Mouse (Mus musculus) retina, postnatal 1 day (tissue): ENCODE data around the gene Cdk11b.

Source experiments
- DNase-seq: peaks from one replicate; pipeline ENCODE4 v3.0.0-alpha.2; 2012

The Cdk11b gene

DNA sequence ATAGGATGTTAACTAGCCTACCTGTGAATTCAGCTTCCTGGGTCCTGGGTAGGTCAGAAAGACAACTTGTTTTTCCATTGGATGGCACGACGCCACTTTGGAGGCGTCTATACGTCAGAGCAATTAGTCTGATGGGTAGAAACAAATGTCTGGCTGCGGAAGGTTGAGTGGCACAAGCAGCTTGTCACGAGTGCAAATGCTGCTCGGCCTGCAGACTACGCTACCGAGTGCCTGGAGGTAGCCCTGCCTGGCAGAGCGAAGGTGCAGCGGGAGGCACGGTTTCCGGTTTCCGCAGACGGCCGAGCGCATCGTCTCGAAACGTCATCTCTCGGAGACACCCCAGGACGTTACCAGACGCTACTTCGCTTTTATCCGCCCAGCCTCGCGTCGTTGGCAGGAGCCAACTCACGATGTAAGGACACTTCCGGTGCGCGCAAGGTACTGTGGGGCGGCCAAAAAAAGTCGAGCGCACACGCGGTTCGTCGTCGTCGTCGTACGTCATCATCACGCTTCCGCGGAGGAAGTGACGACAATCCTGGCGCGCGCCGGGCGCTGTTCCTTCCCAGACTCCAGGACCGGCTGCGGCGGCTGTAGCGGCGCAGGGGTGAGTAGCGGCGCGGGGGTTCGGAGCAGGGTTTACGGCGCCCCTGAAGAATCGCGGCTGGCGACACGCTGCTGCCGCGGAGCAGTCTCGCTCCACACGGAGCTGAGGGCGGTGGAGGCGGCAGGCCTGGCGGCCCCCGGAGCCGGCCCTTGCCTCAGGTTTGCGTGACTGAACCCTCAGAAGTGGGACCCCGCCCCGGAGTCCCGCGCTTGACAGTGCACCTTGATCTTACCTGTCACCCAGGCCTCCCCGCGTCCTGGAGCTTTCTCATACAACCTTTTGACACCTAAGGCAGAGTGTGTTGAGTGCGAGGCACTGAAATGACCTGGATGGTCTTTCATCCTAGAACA is at the start of gene Cdk11b:
TSS of gene Cdk11b (plus strand) at position 517 of the 954 bp plus-strand sequence.
- DNase-seq, result peak; percentile 99

DNA sequence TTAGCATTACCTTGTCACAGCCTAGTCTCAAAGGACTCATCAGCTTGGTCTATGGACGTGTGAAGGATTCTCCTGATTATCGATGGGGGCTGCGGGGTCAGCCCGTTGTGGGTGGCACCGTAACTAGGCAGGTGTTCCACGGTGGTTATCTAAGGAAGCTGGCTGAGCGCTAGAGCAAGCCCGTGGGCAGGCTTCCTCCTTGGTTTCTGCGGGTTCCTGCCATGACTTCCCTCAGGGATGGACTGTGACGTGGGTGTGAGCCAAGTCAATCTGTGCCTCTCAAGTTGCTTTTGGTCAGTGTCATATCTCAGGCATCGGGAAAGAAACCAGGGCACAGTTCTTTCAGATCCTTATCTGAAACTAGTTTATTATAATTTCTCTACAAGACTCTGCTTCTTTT is 49.7 kb upstream of the Cdk11b start:
- DNase-seq, result no peak

DNA sequence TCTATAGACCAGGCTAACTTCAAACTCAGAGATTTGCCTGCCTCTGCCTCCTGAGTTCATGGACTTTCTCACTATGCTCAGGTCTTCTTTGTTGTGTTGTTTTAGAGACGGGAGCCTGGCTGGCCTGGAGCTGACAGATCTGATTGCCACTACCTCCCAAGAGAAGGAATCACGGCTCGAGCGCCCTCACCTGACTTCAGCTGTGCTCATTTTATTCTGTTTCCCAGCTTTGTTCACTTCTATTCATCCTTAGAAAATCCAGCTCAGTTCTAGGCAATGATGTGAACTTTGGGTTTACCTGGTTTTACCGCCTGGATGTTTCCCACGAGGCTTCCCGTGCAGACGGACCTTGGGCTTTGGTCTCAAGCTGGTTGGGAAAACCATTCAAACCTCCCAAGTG is 49.1 kb upstream of the Cdk11b start:
- DNase-seq, result no peak

DNA sequence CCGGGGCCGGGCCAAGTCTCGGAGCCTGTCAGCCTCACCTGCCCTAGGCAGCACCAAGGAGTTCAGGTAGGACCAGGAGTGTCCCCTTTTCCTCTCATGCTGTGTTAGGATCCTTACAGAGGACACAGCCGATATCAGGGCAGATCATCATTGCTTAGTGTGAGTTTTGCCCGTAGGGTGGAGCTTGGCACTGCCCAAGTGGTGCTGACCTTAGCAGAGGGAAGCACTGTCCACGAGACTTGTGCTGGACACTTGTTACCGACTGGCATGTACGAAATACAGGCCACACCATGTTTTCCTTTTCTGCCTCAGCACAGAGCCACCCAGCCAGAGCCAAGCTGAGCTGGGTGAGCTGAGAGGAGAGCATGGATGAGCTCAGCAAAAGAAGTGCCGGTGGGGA is 47.5 kb upstream of the Cdk11b start:
- no peak for DNase-seq

DNA sequence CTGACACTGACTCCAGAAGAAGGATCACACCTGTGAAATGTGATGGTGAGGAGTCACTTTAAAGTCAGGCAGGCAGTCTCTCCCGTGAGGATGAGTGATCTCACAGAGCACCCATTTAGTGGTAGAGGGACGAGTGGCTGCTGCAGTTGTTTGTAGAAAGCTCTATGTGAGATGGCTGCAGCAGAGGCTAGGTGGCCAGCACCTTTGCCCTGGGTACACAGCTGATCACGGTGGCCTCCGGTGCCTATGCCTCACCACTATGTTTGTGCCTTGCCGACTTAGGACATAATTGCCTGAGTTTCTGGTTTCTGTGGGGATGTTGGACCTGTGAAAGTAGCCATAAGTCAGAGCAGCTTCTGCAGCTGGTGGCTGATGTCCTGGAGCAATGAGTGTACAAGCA is 46.9 kb upstream of the Cdk11b start:
- no peak for DNase-seq

DNA sequence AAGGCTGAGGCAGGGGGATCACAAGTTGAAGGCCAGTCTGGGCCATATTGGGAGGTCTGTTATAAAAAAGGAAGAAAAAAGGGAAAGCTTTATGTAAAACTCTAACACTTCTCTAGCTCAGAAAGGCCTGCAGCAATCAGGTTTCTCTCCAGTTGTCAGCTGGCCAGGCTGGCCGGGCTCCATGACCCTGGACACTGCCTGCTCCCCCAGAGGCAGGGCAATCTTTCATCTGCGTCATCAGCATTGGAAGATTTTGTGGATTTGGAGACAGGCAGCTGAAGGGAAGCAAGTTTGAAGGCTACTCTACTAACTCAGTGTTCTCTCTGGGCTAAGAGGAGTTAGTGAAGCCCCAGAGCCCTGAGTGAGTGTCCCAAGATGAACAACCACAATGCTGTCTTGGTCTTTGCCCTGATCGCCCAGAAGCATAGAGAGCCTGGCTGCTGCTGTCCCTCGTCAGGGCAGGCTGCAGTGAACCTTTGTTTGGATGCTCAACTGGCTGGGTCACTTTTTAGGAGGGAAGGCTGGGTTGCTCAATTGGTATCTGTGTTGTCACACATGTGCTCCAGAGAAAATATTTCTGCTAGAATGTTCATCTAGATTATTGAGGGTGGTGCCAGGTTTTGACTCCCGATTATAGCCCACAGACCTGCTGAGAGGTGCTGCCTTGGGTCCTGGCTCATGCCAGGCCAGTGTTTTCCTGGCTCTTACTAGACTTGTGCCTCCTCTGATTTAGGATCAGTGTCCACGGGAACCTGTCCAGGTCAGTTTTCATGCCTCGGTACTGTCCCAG is 46.1 kb upstream of the Cdk11b start:
- no peak for DNase-seq

DNA sequence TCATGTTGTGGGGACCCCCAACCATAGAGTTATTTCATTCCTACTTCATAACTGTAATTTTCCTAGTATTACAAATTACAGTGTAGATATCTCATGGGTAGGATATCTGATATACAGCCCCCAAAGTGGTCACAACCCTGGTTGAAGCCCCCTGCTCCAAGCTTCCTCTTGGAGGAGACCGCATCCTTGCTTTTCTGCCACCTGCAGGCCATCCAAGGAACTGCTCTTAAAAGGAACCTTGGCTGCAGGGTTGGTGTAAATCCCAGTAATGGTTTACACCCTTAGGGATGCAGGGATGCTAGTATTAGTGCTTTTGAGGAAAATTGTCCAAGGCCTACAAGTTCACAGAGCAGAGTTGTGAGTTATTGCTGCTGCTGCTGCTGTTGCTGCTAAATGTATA is 44.2 kb upstream of the Cdk11b start:
- DNase-seq, result peak; percentile 69

DNA sequence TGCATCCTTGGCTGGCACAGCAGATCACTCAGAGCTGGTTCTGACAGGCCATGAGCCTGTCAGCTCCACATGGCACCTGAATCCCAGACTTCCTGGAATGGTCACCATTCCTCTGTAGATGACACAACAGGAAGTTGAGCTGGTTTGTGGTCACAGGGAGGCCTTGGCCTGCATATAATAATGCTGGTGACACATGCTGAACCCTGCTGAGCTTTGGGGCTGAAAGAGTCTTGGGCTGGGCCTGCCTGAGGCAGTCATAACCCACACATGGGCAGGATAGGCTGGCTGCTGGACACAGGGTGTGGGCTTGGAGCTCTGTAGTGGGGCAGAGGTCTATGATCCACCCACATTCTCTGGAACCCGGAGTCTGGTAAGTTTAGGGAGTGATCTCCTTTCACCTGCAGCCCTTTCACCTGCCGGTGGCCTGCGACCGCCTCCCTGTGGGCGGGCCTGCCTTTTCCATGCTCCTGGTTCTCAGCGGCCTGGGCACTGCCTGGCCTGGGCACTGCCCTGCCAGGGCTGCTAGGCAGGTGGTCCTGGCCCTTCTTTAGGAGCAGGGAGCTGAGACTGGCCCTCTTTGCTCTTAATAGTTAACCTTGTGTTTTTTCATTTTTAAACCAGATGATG is 42.3 kb upstream of the Cdk11b start:
- no peak for DNase-seq

DNA sequence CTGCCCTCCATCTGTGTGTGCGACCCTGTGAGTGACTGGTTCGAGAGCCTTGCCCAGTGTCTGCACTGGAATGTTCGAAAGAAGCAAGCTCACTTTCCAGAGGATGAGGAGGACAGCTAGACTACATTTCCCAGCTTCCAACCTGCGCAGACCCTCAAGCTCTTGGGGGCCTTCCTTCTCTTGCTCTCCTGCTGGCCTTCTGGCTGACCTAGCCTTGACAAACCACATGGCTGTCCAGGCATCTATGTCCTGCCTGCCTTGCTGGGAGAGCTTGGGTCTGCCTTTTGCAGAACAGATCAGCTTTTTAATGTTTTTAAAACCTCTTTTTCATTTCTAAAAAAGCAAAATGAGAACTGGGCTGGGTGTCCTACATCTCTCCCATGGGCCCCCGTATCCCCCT is 35.3 kb upstream of the Cdk11b start:
- DNase-seq, result no peak

DNA sequence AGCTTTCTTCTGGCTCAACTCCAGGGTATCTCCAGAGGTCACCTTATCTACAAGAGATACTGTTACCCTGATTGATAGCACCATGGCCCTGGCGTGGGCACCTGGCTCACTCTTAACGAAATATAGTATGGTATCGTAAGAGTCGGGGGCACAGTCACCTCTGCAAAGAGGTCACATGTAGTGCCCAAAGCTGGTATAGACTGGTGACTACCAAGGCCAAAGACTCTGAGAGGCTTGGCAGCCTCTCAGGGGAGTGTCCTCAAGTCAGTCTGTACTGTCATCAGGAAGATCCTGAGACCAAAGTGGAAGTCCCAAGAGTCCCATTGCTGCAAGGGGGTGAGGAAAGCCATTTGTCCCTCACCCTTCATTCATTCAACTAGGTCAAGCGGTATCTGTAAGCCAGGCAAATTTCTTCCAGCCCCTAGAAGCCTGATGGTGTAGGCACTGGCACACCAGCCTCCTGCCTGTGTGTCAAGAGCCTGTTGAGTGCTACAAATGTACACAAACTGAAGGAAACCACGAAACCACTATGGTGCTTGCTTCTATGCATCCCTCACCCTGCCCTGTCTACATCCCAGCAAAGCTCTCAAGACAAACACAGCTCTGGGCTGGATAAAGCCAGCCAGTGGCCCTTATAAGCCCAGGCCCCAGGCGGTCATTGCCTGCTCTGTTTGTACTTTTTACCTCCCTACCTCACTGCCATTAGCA is 33.5 kb upstream of the Cdk11b start:
- DNase-seq, result no peak

DNA sequence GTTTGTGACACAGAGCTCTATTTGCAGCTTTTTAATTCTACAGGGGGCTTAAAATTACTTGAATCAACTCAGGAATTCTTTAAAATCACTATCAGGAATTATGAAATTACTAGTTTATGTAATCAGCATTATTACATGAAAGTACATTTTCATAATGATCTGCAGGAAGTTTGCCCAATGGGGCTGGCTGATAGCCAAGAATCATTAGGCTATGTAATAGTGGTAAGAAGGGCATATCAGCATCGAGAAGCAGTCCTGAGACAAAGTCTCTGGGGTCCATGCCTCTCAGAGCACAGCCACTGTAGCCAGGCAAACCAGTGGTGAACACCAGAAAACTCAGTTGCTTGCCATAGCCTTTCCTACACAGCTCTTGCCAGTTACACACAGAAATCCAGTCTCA is 30.9 kb upstream of the Cdk11b start:
- DNase-seq, result no peak

DNA sequence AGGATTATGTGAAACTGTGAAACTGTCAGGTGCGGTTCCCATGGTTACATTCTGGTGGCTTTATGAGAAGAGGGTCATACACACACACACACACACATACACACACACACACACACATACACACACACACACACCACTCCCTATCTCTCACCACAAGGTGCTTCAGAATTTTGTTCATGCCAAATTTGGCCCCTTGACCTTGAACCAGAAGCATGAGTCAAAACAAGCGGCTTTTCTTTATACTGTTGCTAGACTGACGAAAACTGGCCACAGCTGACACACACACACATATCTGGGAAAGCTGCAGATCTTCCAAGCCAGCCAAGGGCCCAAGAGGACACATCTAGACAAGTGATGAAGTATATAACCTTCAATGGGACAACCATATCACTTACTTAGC is 28.9 kb upstream of the Cdk11b start:
- no peak for DNase-seq

DNA sequence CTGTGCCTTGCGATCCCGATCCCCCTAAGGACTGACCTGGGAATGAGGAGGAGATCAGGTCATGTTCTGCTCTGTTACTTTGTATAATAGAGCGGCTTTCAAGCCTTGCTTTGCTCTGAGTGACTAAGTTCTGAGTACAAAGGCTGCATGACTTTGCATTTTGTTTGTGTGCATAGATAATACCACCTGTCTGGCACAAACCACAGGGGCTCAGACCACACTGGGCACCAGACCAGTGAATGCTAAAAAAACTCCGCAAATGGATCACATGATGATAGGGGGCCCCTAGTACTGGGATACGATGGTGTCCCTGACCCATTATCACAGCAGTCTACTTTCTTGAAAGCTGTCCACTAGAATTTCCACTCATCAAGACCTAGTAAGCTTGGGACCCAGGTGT is 28.0 kb upstream of the Cdk11b start:
- no peak for DNase-seq

DNA sequence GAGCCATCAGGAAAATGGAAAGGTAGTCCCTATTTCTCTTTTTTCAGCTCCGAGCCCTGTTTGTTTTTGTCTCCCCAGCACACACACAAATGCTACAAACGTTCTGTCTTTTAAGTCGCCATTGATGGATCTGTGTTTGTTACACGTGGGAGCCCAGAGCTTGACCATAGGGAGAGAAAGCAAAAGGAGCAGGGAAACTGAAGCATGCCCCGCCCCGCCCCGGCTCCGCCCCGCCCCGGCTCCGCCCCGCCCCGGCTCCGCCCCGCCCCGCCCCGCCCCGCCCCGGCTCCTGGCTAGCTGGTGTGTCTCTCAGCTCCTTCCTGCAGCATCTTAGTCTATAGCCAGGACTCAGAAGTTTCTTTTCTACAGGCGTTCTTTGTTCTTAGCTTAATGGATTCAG is 26.1 kb upstream of the Cdk11b start:
- no peak for DNase-seq

DNA sequence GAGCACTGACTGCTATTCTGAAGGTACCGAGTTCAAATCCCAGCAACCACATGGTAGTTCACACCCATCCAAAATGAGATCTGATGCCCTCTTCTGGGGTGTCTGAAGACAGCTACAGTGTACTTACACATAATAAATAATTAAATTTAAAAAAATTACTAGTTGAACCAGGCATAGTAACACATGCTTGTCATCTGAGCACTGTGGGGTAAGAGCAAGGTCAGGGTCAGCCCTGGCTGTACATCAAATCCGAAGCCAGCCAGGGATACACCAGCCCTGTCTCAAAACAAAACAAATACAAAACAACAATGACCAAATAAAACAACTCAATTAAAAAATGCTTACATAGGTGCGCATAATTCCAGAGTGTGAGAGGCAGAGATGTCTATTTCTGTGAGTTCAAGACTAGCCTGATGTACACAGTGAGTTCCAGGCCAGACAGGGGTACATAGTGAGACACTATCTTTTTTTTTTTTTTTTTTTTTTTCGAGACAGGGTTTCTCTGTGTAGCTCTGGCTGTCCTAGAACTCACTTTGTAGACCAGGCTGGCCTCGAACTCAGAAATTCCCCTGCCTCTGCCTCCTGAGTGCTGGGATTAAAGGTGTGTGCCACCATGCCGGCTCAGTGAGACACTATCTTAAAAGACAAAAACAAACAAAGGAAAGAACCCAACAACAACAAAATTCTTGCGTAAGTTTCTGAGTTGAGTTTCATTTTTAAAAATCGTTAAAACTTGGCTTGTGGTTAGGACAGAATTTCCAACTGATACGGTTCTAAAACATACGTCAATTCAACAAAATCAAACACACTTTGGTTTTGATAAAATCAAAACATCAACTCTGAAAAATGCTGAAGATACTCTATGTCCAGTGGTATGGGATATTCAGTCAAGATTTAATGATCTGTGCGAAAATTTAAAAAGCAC is 24.5 kb upstream of the Cdk11b start:
- no peak for DNase-seq

DNA sequence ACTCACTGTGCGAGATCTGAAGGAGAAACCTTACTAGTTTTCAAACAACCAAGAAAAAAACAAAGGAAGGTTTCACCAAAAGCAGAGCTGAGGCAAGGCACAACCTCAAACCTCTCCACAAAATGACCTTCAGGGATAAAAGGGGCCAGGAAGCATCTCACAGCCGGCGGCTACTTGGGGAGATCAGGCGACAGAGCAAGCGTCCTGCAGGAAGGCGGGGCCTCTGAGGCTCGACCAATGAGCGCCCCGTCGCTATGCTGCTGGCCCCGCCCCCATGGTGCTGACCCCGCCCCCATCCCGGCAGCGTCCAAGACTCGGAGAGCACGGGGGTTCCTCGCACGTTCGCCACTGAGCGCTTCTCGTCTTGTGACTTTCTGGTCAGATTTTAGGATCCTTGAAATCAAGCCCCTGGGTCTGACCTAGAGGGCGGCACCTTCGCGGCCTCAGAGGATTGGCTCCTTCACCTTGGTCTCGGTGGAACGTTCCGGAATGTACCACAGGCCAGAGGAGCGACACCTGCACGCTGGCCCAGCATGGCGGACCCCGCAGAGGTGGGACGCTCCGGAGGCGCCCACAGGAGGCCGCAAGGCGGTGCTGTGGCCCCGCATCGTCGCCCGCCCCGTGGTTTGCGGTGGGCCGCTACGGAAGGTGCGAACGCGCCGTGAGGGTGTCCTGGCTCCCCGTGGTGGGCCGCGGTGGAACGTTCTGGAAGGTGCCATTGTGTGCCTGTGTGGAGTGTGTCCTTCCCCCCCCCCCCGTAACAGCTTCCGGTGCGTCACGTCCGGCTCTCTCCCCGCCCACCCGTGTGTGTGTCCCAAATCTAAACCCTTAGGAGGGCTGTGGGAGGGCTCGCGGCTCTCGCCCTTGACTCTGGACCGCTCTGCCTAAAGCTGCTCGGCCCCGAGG is 23.3 kb upstream of the Cdk11b start, which contains the start of gene Slc35e2:
TSS of gene Slc35e2 (plus strand) at position 326 of the 906 bp plus-strand sequence.
- peak; percentile 97 for DNase-seq

DNA sequence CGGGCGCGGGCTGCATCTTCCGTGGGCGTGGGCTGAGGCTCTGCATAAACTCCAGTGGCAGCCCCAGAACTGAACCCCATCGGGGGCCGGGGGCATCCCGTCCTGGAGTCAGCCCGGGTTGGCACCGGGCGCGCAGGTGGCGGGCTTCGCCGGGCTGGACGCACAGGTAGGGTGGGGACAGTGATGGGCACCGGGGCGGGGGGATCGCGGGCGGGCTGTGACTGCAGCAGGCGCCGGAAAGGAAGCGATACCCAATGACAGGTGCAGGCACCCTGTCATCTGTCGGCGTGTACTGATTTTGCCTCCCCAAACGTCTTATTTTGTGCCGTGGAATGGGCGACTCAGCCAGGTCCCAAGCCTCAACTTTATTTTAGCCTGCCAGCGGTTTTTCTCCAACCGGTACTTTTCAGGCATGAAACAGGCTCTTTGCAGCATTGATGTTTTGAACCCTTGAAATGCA is 22.6 kb upstream of the Cdk11b start:
- no peak for DNase-seq

DNA sequence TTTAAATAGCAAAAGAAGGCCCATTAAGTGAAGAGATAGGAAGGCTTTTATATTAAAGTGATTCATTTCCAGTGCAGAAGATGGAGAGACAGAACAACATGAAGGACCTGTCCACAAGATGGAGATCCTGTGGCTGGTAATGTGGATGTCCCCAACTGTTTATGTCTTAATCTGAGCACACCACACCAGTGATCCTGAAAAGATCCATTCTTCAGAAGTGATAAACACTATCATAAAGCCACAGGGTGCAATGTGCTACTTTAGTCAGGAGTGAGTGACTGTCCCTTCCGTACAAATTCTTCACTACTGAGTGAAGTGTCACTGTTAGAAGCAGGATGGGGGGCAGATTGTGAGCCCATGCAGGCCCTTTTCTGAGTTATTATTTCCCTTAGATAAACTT is 21.9 kb upstream of the Cdk11b start:
- no peak for DNase-seq

DNA sequence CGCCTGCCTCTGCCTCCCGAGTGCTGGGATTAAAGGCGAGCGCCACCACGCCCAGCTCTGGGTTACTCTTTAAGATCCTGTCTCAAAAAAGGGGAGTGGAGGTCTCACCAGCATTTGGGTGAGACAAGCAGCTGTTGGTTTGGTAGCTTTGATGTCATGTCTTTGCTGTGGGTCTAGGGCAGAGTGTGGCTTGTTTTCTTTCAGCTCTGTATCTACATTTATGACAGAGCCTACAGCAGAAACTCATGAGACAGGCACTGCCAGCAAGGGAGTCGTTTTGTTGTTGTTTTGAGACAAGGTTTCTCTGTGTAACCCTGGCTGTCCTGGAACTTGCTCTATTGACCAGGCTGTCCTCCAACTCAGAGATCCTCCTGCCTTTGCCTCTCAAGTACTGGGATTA is 20.9 kb upstream of the Cdk11b start:
- no peak for DNase-seq

DNA sequence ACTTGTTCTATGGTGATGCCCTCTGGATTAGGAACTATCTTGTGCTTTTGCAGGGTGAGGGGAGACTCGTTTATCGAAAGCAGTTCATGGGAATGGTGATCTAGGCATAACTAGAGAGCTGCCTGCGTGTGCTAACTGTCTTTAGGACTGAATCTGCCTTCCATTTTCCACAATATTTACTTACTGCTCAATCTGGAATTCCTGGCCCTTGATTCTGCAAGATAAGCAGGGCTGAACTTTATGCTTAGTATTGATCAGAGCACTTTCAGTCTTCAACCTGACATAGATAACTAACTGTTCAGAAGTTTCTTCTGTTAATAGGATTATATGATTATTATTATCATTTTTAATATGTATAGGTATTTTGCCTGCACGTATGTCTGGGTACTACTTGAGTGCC is 19.5 kb upstream of the Cdk11b start:
- DNase-seq, result no peak

DNA sequence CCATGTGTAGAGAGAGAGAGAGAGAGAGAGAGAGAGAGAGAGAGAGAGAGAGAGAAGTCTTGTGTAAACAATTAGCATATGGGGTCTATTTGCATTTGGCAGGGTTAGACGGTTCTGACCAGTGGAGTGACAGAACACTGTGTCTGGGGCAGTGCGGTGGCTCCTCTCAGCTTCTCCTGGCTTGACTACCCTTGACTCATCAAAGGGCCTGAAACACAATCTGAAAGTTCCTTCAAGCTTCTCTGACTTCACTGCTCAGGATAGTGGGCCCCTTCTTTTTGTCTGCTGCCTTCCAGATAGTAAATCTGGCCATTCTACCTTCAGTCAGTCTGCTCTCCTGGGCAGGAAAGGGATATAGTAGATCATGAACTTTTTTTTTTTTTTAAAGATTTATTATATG is 17.8 kb upstream of the Cdk11b start:
- no peak for DNase-seq
